Mouse (Mus musculus): ENCODE data around the gene Mob2. TPM values are rescaled to one million over a fixed set of nuclear protein-coding genes. Genes with fewer than 3 reads are reported as not detected.

The Mob2 gene
- polyA plus RNA-seq, 1 experiment from 2014 or later = 64.3 TPM

DNA sequence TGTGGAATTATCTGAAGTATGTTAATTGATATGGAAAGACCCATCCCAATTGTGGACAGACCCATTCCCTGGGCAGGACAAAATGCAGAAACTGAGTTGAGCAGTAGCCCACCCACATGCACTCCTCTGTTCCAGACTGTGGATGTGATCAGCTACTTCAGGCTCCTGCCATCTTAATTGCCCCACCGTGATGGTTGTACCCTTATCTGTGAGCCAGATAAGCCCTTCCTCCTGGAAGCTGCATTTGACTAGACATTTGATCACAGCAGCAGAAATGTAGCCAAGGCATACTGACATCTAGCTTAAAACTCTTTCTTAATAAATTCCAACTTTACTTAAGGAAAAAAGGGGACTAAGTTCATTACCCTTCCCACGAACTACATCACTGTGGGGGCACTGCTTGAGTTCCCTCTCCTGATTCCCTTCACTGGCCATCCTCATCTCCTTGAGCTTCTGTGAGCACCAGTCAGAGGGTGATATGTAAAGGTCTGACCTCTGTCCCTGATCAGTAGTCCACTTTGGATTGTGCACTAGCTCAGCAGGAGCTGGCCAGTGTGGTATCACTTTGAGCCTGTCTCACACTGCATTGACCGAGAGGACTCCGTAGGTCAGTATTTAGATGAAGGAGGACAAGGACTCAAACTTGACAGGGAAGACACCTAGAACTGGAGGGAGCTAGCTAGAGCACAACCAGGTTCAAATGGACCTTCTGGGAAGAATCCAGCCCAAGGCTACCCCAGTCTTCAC is 25.5 kb upstream of the Mob2 start:
- no peaks in the 10 kb centered on the region for H3K4me1 ChIP-seq (replicated peaks; ENCODE audit: insufficient read depth, low read length)
- no peak for DNase-seq (ENCODE audit: low spot score)
- 79% methylated on average over 4 of the region's 4 CpGs for WGBS
- H3K27me3 ChIP-seq (ENCODE audit: insufficient read depth, low read length) = 0 out of 2 replicates have a peak, but pooled peaks cover 9% of the 10 kb centered on the region
- no peak overlapping the region for H3K27ac ChIP-seq
- H3K36me3 ChIP-seq (ENCODE audit: insufficient read depth, low read length) = no peaks in the 10 kb centered on the region
- H3K4me2 ChIP-seq (ENCODE audit: low read length) = no peak overlapping the region
- ATAC-seq (replicated peaks; ENCODE audit: low FRiP score, low read depth) = no peak
- H3K4me3 ChIP-seq (replicated peaks; ENCODE audit: low read depth, low read length) = no peak overlapping the region
- no peak overlapping the region for H3K9ac ChIP-seq (ENCODE audit: low read depth, low read length)
- no peaks in the 10 kb centered on the region for H3K9me3 ChIP-seq (replicated peaks; ENCODE audit: low read length)
- TF ChIP-seq CTCF (IDR thresholded peaks at IDR 0.05; ENCODE audit: low read depth) = no peak

DNA sequence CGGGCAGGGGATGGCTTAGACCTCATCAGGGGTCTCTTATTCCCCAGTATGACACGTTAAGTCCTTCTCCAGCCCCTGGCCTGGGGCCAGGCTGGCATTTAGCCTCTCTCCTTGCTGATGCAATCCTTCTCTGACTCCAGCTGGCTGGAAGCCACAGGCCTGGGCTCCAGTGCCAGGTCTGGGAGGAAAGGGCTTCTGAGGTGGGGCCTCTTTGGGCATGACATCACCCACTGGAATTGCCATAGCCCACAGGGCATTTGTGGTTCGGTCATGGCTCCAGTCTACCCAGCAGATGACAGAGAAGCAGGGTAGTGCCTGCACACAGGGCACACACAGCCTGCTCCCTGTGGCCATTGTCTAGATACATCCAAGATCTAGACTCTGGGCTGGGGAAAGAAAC is 24.0 kb upstream of the Mob2 start:
- TF ChIP-seq CTCF (IDR thresholded peaks at IDR 0.05; ENCODE audit: low read depth) = no peak
- no peaks in the 10 kb centered on the region for H3K36me3 ChIP-seq (ENCODE audit: insufficient read depth, low read length)
- WGBS = 55% methylated on average over 3 of the region's 3 CpGs
- H3K27me3 ChIP-seq (ENCODE audit: insufficient read depth, low read length) = 0 out of 2 replicates have a peak, but pooled peaks cover 12% of the 10 kb centered on the region
- no peak overlapping the region for H3K4me3 ChIP-seq (replicated peaks; ENCODE audit: low read depth, low read length)
- H3K9me3 ChIP-seq (replicated peaks; ENCODE audit: low read length) = no peaks in the 10 kb centered on the region
- no peak overlapping the region for H3K4me2 ChIP-seq (ENCODE audit: low read length)
- H3K27ac ChIP-seq = no peak overlapping the region
- DNase-seq (ENCODE audit: low spot score) = no peak
- no peak for ATAC-seq (replicated peaks; ENCODE audit: low FRiP score, low read depth)
- no peak overlapping the region for H3K9ac ChIP-seq (ENCODE audit: low read depth, low read length)
- no peaks in the 10 kb centered on the region for H3K4me1 ChIP-seq (replicated peaks; ENCODE audit: insufficient read depth, low read length)

DNA sequence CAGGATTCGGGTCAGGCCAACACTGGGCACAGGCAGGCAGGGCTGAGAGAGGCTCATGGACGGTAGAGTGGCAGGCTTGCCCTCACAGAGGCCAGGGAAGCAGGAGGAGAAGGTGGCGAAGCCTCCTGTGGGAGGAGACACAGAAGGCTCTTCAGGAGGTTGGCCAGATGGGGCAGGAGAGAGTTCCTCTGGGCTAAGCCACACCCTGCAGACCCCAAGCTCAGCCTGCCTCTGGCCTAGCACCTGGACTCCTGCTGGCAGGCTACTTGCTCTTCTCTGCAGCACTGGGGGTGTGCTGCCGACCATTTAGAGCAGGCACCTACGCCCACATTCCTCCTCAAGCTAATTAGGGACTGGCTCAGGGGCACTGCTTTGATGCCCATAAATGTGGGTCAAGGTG is 23.5 kb upstream of the Mob2 start:
- Histone ChIP-seq H3K4me2 (ENCODE audit: low read length) (no peak overlapping the region), H3K27ac (no peak overlapping the region), H3K4me3 (replicated peaks; ENCODE audit: low read depth, low read length) (no peak overlapping the region), H3K9me3 (replicated peaks; ENCODE audit: low read length) (no peaks in the 10 kb centered on the region), H3K9ac (ENCODE audit: low read depth, low read length) (no peak overlapping the region), H3K4me1 (replicated peaks; ENCODE audit: insufficient read depth, low read length) (no peaks in the 10 kb centered on the region), H3K27me3 (ENCODE audit: insufficient read depth, low read length) (0 out of 2 replicates have a peak, but pooled peaks cover 12% of the 10 kb centered on the region), H3K36me3 (ENCODE audit: insufficient read depth, low read length) (no peaks in the 10 kb centered on the region)
- ATAC-seq (replicated peaks; ENCODE audit: low FRiP score, low read depth) (no peak; the same call in 1 of the 2 replicates), DNase-seq (ENCODE audit: low spot score) (peak; percentile 41)
- 35% methylated on average over 5 of the region's 5 CpGs for WGBS
- TF ChIP-seq CTCF (IDR thresholded peaks at IDR 0.05; ENCODE audit: low read depth) = peak; percentile 30; the same call in 1 of the 2 replicates

DNA sequence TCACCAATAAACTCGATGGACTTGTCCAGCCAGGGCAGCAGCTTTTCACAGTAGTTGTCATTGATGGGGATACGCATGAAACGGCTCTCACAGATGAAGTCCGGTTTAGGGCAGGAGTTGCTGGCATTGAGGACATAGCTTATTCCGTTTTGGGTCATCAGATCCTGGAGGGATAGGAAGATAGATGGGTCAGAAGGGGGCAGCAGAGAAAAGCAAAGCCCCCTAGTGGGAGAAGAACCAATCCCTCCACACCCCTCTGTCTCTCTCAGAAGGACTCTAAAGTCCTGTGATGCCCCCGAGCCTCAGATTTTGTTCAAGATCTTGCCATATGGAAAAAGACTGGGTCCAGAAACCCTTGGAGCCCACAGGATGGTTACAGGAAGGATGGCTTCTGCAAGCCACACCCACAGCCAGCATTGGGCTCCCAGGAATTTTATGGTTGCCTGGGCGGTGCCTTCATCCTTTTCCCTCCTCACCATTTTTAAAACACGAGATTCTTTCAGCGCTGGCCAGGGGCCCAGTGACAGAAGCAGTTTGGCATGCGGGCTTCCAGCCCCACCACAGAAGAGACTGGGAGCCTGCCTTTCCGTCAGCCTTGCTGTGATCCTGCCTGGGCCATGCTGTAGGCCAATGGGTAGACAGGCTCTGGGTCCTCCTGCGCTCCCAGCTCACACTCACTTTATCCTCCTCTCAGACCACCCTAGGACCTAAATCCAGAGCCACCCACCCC is 22.9 kb upstream of the Mob2 start:
- Histone ChIP-seq H3K9me3 (replicated peaks; ENCODE audit: low read length) (no peaks in the 10 kb centered on the region), H3K4me1 (replicated peaks; ENCODE audit: insufficient read depth, low read length) (no peaks in the 10 kb centered on the region), H3K4me3 (replicated peaks; ENCODE audit: low read depth, low read length) (no peak overlapping the region), H3K9ac (ENCODE audit: low read depth, low read length) (no peak overlapping the region), H3K36me3 (ENCODE audit: insufficient read depth, low read length) (no peaks in the 10 kb centered on the region), H3K27ac (no peak overlapping the region), H3K27me3 (ENCODE audit: insufficient read depth, low read length) (0 out of 2 replicates have a peak, but pooled peaks cover 12% of the 10 kb centered on the region), H3K4me2 (ENCODE audit: low read length) (no peak overlapping the region)
- DNase-seq (ENCODE audit: low spot score) = no peak
- 30% methylated on average over 12 of the region's 12 CpGs for WGBS
- ATAC-seq (replicated peaks; ENCODE audit: low FRiP score, low read depth) = no peak
- peak; percentile 38 for TF ChIP-seq CTCF (IDR thresholded peaks at IDR 0.05; ENCODE audit: low read depth)

DNA sequence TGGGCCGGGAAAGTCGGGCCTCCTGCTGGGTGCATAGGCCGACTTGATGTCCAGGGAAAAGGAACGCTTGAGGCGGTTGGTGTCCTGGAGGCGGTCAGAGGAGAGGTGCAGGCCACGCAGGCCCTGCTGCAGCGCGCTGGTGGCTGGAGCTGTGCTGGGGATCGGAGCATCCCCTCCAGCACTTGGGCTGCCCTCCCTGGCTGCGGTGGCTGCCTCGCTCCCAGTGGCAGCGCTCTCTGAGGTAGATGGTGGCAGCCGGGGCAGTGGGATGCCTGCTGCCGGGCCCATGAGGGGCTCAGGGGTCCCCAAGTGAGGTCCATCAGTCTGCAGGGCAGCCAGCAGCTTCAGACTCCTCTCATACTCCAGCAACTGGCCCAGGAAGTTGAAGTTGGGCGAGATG is 21.7 kb upstream of the Mob2 start:
- TF ChIP-seq CTCF (IDR thresholded peaks at IDR 0.05; ENCODE audit: low read depth) = no peak
- Histone ChIP-seq H3K27ac (no peak overlapping the region), H3K4me2 (ENCODE audit: low read length) (peak overlapping the region; percentile 53), H3K4me1 (replicated peaks; ENCODE audit: insufficient read depth, low read length) (no peaks in the 10 kb centered on the region), H3K9me3 (replicated peaks; ENCODE audit: low read length) (no peaks in the 10 kb centered on the region), H3K27me3 (ENCODE audit: insufficient read depth, low read length) (0 out of 2 replicates have a peak, but pooled peaks cover 12% of the 10 kb centered on the region), H3K4me3 (replicated peaks; ENCODE audit: low read depth, low read length) (peak overlapping the region; percentile 13; the same call in 1 of the 2 replicates), H3K36me3 (ENCODE audit: insufficient read depth, low read length) (no peaks in the 10 kb centered on the region), H3K9ac (ENCODE audit: low read depth, low read length) (peak overlapping the region; percentile 28; the same call in 1 of the 2 replicates)
- ATAC-seq (replicated peaks; ENCODE audit: low FRiP score, low read depth) (no peak), DNase-seq (ENCODE audit: low spot score) (no peak)
- 43% methylated on average over 16 of the region's 16 CpGs for WGBS

DNA sequence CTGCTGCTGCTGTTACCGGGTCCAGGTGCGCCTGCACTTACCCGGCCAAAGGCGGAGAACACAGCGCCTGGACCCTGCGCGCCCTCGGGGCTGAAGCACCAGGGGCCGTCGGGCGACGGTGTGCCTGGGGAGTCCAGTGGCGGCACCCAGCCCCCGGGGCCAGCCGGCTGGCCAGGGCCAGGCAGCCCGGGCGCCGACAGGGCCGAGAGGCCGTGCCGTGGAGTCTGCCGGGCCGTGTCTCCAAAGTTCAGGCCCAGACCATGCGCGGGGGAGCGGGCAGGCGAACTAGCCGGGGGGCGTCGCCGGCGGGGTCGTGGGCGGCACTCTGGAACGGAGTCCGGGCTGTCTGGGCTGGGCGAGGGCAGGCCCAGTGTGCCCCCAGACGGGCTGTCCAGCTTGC is 21.3 kb upstream of the Mob2 start:
- peak overlapping the region; percentile 28; the same call in 1 of the 2 replicates for H3K9ac ChIP-seq (ENCODE audit: low read depth, low read length)
- DNase-seq (ENCODE audit: low spot score) (no peak), ATAC-seq (replicated peaks; ENCODE audit: low FRiP score, low read depth) (0 out of 2 replicates have a peak, but pooled peaks have one; percentile 30)
- 0 out of 2 replicates have a peak, but pooled peaks cover 12% of the 10 kb centered on the region for H3K27me3 ChIP-seq (ENCODE audit: insufficient read depth, low read length)
- no peak for TF ChIP-seq CTCF (IDR thresholded peaks at IDR 0.05; ENCODE audit: low read depth)
- H3K9me3 ChIP-seq (replicated peaks; ENCODE audit: low read length) = no peaks in the 10 kb centered on the region
- H3K4me2 ChIP-seq (ENCODE audit: low read length) = peak overlapping the region; percentile 53
- no peak overlapping the region for H3K27ac ChIP-seq
- H3K4me1 ChIP-seq (replicated peaks; ENCODE audit: insufficient read depth, low read length) = no peaks in the 10 kb centered on the region
- H3K36me3 ChIP-seq (ENCODE audit: insufficient read depth, low read length) = no peaks in the 10 kb centered on the region
- 19% methylated on average over 31 of the region's 38 CpGs for WGBS
- H3K4me3 ChIP-seq (replicated peaks; ENCODE audit: low read depth, low read length) = peak overlapping the region; percentile 13; the same call in 1 of the 2 replicates
